Mouse (Mus musculus) liver (tissue): ENCODE data around the gene Gsta3.
"Not testable (repeated sequence)": the region's sequence is repeated elsewhere in the genome, so short reads cannot be mapped to it uniquely, and the experiment has no call there.

Experiments used
- DNase-seq: peaks from one replicate; pipeline ENCODE4 v3.0.0-alpha.2; 2020; ENCODE audit warnings: mixed read lengths

Gene Gsta3

GRCm38 (mm10) chr1:21239911-21240898 lies at the start of gene Gsta3:
Gene Gsta3 (plus strand): TSS chr1:21240589.
- DNase-seq, result no peak

- no peak for DNase-seq
Measured at GRCm38 (mm10) chr1:21206241-21206640, 34.1 kb upstream of the Gsta3 start.

DNA sequence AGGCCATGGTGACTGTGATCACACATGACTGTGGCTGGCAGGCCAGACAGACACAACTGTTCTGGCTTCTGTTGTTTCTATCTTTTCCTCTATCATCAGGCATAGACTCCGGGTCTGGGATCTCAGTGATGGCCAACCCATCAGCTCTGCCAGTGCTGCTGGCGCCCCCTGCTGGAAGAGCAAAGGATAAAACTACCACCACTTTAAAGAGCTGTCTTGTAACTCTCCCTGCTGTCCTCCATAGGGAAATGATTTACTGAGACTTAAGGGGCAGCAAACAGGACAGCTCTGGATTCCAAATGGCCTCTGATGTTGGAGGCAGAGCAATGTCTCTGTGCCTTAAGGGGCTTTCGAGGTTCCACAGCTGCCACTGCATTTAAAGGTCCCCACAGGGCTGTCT lies 26.9 kb upstream of the Gsta3 start:
- not testable (repeated sequence) for DNase-seq

- not testable (repeated sequence) for DNase-seq
Measured at GRCm38 (mm10) chr1:21213991-21214692, 26.2 kb upstream of the Gsta3 start.

DNA sequence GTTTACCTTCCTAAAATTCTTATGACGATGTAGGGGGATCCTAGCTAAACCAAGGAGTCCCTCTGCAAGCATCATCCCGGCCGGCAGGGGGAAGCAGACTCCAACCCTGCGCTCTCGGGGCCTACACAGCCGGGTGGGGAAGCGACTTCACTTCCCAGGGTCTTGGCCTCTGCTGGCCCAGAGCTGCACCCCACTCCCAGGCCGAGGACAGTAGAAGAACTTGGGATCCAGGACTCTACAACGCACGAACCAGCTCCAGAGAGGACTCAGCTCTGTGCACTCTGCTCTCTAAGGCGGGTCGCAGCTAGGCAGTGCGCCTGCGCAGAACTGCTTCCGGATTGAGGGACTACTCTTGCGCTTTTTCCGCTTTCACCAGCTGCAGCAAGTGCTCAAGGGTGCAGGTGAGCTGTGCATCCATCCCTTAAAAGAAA lies 21.9 kb upstream of the Gsta3 start, which contains the start of gene Tmem14a:
Gene Tmem14a (plus strand): TSS at position 87 of the 431 bp plus-strand sequence.
- peak; percentile 87 for DNase-seq

GRCm38 (mm10) chr1:21227756-21228395 lies 12.5 kb upstream of the Gsta3 start:
- no peak for DNase-seq

GRCm38 (mm10) chr1:21228740-21229722 lies 11.4 kb upstream of the Gsta3 start:
- not testable (repeated sequence) for DNase-seq

GRCm38 (mm10) chr1:21230376-21230775 lies 10.0 kb upstream of the Gsta3 start:
- no peak for DNase-seq

DNA sequence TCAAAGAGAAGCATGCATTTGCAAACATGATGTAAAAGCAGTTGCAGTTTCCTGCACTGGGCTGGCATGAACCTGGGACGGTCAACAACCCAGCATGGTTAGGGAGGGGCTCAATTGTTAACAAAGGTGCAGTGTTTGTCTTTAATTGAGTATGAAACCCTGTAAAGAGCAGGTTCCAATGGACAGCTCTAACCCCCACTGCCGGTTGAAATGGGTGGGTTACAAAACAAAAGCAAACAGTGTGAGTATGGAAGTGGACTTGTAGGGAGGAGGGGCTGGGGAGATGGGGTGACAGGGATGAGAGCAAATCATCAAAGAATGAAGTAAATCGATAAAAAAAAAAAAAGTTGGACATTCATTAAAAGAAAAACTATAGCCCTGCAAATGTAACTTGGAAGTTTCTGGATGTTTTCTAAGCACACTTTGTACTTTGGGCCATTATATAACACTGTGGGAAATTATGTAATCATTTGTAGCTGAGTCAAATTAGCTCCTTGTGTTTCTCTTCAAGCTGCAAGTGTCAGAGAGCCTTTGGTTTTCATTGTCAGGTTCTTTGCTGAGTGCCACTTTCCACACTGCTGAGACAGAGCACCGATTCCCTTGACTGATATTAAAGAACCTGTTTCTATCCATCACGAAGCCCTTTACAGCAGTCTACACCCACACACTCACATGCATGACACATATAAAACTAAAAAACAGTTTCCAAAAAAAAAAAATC lies 8.5 kb upstream of the Gsta3 start:
- DNase-seq, result peak; percentile 23

GRCm38 (mm10) chr1:21232516-21232915 lies 7.9 kb upstream of the Gsta3 start:
- DNase-seq, result no peak

- DNase-seq, result no peak
Measured at GRCm38 (mm10) chr1:21235359-21235758, 5.0 kb upstream of the Gsta3 start.

- no peak for DNase-seq
Measured at GRCm38 (mm10) chr1:21241096-21241495, 707 bp downstream of the Gsta3 start.

DNA sequence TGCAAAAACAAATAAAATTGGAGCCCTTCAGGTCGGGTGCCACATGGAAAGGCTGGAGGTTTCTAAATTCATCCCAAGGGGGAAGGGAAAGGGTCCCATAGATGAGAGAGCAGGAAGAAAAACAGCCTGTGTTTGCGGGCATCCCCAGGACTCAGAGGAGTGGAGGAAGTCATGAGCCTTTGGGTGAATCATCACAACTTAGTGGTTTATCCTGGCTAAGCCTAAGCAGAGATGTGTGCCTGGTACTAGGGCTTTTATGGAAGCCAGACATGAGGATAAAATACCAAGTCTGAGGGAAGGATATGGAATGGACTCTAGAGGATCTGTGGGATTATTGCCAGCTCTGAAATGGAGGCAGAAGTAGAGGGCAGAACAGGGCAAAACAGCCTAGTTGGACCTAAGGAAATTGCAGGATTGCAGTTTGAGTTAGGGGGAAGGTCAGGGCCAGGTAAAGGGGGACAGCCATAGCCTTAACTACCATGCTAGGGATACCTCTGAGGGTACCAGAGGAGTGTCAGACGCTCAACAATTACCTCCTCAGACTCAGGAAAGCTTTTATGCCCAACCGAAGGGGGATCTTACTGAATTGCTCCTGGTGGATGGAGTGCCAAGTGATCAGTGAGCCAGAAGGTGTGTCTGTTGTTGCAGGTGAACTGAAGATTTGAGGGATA lies 4.0 kb downstream of the Gsta3 start:
- no peak for DNase-seq

GRCm38 (mm10) chr1:21246136-21246535 lies 5.7 kb downstream of the Gsta3 start:
- DNase-seq, result no peak

DNA sequence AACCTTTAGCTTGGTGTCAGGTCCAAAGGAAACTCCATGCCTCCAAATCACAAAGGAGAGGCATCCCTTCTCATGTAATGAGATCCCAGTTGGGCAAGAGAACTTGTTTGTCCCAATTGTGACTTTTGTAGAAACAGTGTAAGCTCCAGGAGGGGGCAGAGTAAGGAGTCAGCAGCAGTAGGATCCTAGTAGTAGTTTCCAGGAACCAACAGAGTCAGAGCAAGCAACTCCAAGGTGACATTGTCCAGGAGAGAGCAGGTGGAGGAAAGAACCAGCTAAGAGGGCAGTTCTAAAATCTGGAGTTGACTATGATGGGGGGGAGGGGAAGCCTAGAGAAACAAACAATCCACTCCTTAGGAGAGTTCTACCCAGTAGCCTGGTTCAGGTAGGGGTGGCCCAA lies 7.5 kb downstream of the Gsta3 start:
- no peak for DNase-seq

GRCm38 (mm10) chr1:21248560-21249390 lies 8.4 kb downstream of the Gsta3 start:
- no peak for DNase-seq

GRCm38 (mm10) chr1:21251661-21252060 lies 11.3 kb downstream of the Gsta3 start:
- DNase-seq, result no peak

DNA sequence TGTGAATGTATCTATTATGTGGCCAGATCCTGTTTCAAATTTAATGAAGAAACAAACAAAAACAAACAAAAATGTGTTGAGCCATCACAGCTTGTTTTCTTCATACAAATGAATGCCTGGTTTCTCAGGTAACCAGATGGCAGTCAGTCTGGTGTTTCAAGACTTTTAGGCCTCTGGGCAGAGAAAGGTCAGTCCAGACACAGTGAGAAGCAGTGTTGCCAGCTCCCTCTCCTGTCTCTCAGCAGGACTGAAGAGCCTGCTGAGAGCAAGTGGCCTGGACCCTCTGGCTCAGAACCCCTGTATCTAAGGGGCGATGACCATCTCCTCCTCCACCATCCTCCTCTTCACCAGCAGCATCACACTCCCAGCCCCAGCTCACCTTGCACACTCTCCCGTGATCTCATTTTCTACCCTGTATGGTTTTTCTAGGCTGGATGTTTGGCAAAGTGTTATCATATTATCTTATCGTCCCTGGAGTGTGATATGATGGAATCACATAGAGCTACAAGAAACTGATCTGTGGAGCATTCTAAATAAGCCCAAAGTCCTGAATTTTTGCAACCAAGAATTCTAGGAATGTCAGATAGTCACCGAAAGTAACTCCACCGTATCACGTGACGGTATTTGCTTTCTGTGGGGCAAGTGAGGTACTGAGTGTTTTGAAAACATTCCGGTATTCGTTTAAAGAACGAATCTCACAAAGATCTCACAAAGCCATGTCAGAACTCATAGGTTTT lies 12.3 kb downstream of the Gsta3 start:
- DNase-seq, result no peak

GRCm38 (mm10) chr1:21253303-21253650 lies 12.9 kb downstream of the Gsta3 start:
- DNase-seq, result no peak
